Comparison of ENCODE assay signal across 9 mouse cellular contexts in the genomic region with DNA sequence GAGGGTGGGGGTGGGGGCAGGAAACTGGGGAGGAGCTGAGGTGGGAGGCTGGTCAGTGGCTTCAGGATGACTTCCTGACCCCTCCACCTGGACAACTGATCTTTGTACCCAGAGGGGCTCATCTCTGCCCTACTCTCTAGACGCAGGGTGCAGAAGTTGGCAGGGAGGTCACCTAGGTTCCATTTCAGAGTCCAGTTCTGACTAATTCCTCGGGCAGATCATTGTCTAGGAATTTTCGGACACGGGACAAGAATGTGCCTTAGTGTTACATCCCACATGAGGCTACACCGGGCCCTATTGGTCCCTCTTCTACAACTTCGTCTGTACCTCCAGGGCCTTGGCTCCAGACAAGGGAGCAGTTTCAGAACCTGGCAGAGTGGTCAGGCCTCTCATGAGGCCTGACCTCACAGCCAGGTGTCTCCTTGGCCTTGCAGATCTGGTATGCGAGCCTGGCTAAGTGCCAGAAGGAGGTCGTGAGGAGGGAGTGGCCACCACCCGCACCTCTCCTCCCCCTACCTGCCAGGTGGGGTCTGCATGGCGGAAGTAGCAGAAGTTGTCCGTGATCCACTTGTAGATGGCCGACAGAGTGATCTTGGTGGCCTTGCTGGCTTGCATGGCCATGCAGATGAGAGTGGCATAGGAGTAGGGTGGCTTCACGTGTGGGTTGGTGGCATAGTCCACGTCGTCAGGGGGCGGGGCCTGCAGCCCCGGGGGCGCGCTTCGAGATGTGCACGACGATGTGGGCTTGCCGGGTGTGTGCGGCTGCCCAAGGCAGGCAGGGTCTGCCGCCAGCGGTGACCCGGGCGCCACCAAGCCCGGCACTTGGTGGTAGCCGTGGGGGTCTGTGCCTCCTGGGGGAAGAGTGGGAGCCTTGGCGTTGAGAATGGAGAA. TPM values are rescaled to one million over a fixed set of nuclear protein-coding genes. Genes with fewer than 3 reads are reported as not detected.
A peak's percentile ranks its signal among the peaks of the same experiment; 100 is the strongest.
DNase-seq lines count a peak whose midpoint lies in the region; ATAC-seq lines count a peak whose summit lies in the region.
"Had no signal": no experiment of that assay in that cellular context is flagged by ENCODE, and none has a peak within 500 bp of the region (broad histone marks: within the 10 kb centered on the region; RNA-seq: fewer than 3 reads in every experiment).

No protein-coding gene starts in this region.

- no peaks in the 10 kb centered on the region for H3K36me3 ChIP-seq in lung, embryonic 15.5 days
- peaks cover 8% of the 10 kb centered on the region for H3K36me3 ChIP-seq in limb, embryonic 10.5 days
- no peaks in the 10 kb centered on the region for H3K36me3 ChIP-seq in stomach, embryonic 15.5 days

- peak overlapping the region; percentile 99 for H3K4me2 ChIP-seq in lung, embryonic 15.5 days
- H3K4me2 ChIP-seq in stomach, embryonic 15.5 days: peak overlapping the region; percentile 99

- peak overlapping the region; percentile 66 for H3K4me3 ChIP-seq in lung, embryonic 15.5 days
- peak overlapping the region; percentile 67 for H3K4me3 ChIP-seq in limb, embryonic 10.5 days
- peak overlapping the region; percentile 61 for H3K4me3 ChIP-seq in stomach, embryonic 15.5 days (replicated peaks)

- H3K9ac ChIP-seq in lung, embryonic 15.5 days: no peak overlapping the region
- H3K9ac ChIP-seq in stomach, embryonic 15.5 days: no peak overlapping the region

- H3K27me3 ChIP-seq in lung, embryonic 15.5 days: peaks cover 29% of the 10 kb centered on the region
- H3K27me3 ChIP-seq in limb, embryonic 10.5 days (ENCODE audit: low read depth, poor library complexity, severe bottlenecking): peaks cover 77% of the 10 kb centered on the region
- H3K27me3 ChIP-seq in stomach, embryonic 15.5 days (replicated peaks): peaks cover 22% of the 10 kb centered on the region

- 24% methylated on average over 31 of the region's 31 CpGs for WGBS in lung, embryonic 15.5 days
- WGBS in limb, embryonic 10.5 days: 24% methylated on average over 31 of the region's 31 CpGs
- WGBS in stomach, embryonic 15.5 days: 22% methylated on average over 31 of the region's 31 CpGs

- no peak for DNase-seq in lung, postnatal 4 days
- peak; percentile 42 for DNase-seq in limb, embryonic 10.5 days (ENCODE audit: low spot score)
- DNase-seq in layer of hippocampus, postnatal 25 days (ENCODE audit: extremely low spot score in 1 of 2, low spot score in 1 of 2): no peak
- DNase-seq in right cerebral cortex, postnatal 36 days (ENCODE audit: low spot score in 2 of 2): no peak
- no peak for DNase-seq in spleen, postnatal 36 days (ENCODE audit: low spot score in 2 of 2)

- H3K9me3 ChIP-seq in lung, embryonic 15.5 days: no peaks in the 10 kb centered on the region
- no peaks in the 10 kb centered on the region for H3K9me3 ChIP-seq in limb, embryonic 10.5 days (replicated peaks)
- H3K9me3 ChIP-seq in stomach, embryonic 15.5 days: no peaks in the 10 kb centered on the region

- no peak for ATAC-seq in lung, embryonic 15.5 days (ENCODE audit: borderline replicate concordance, extremely low read depth, low FRiP score, low TSS enrichment)
- ATAC-seq in granulocyte monocyte progenitor cell, adult 5-6 weeks (replicated peaks; ENCODE audit: poor library complexity, severe bottlenecking): peak; percentile 18; the same call in 1 of the 2 replicates
- ATAC-seq in stomach, embryonic 15.5 days (ENCODE audit: insufficient read depth, low FRiP score, low read depth): no peak
- ATAC-seq: activated CD4-positive, CD25-positive, alpha-beta regulatory T cell, adult 4 months had no signal

- no peak overlapping the region for H3K27ac ChIP-seq in lung, embryonic 15.5 days
- no peak overlapping the region for H3K27ac ChIP-seq in limb, embryonic 10.5 days
- H3K27ac ChIP-seq in stomach, embryonic 15.5 days: no peak overlapping the region

- H3K4me1 ChIP-seq in lung, embryonic 15.5 days: peaks cover 45% of the 10 kb centered on the region
- H3K4me1 ChIP-seq in limb, embryonic 10.5 days: peaks cover 81% of the 10 kb centered on the region
- H3K4me1 ChIP-seq in stomach, embryonic 15.5 days: peaks cover 38% of the 10 kb centered on the region

RNA-seq across cellular contexts. Expression of gene Foxj1, which starts 1.4 kb away (rescaled TPM):
- polyA plus RNA-seq in lung, embryonic 15.5 days (2015; fragmentation: Nextera tagmentation; extraction: Ambion mirVana): 21.1 and 21.2 TPM in 2 replicates
- total RNA-seq in granulocyte monocyte progenitor cell, adult 5-6 weeks (2014; fragmentation: Nextera tagmentation): not detected in 2 replicates
- not detected in 2 replicates for total RNA-seq in granulocyte monocyte progenitor cell, adult 5-6 weeks (2017)
- polyA plus RNA-seq in limb, embryonic 10.5 days (2016; fragmentation: Nextera tagmentation; extraction: Ambion mirVana): 0.68 and 1.5 TPM in 2 replicates
- 0.97 and 1.1 TPM in 2 replicates for polyA plus RNA-seq in stomach, embryonic 15.5 days (2015; fragmentation: Nextera tagmentation; extraction: Ambion mirVana)
- total RNA-seq in layer of hippocampus, postnatal 25 days (2021): 1 to 10 TPM; 5.4 to 7.1 TPM
- polyA plus RNA-seq: activated CD4-positive, CD25-positive, alpha-beta regulatory T cell, adult 4 months had no signal

RNA-seq across cellular contexts. Expression of gene Exoc7, which starts 26.7 kb away (rescaled TPM):
- 58.4 and 63.5 TPM in 2 replicates for polyA plus RNA-seq in lung, embryonic 15.5 days (2015; fragmentation: Nextera tagmentation; extraction: Ambion mirVana)
- total RNA-seq in granulocyte monocyte progenitor cell, adult 5-6 weeks (2014; fragmentation: Nextera tagmentation): 23.0 and 45.3 TPM in 2 replicates
- 30.1 and 36.6 TPM in 2 replicates for total RNA-seq in granulocyte monocyte progenitor cell, adult 5-6 weeks (2017)
- polyA plus RNA-seq in limb, embryonic 10.5 days (2016; fragmentation: Nextera tagmentation; extraction: Ambion mirVana): 55.1 and 64.8 TPM in 2 replicates
- 52.3 and 52.9 TPM in 2 replicates for polyA plus RNA-seq in stomach, embryonic 15.5 days (2015; fragmentation: Nextera tagmentation; extraction: Ambion mirVana)
- total RNA-seq in layer of hippocampus, postnatal 25 days (2021): 10 to 100 TPM; 85.0 to 87.2 TPM

RNA-seq across cellular contexts. Expression of gene Galr2, which starts 53.0 kb away (rescaled TPM):
- 0.07 and 0.24 TPM in 2 replicates for polyA plus RNA-seq in lung, embryonic 15.5 days (2015; fragmentation: Nextera tagmentation; extraction: Ambion mirVana)
- total RNA-seq in granulocyte monocyte progenitor cell, adult 5-6 weeks (2014; fragmentation: Nextera tagmentation): not detected in 2 replicates
- total RNA-seq in granulocyte monocyte progenitor cell, adult 5-6 weeks (2017): 0.09 TPM in 1 of 2 replicates, not detected in the other
- polyA plus RNA-seq in limb, embryonic 10.5 days (2016; fragmentation: Nextera tagmentation; extraction: Ambion mirVana): 0.11 TPM in 1 of 2 replicates, not detected in the other
- polyA plus RNA-seq in stomach, embryonic 15.5 days (2015; fragmentation: Nextera tagmentation; extraction: Ambion mirVana): 0.15 and 0.35 TPM in 2 replicates
- not detected for total RNA-seq in layer of hippocampus, postnatal 25 days (2021)
- polyA plus RNA-seq: activated CD4-positive, CD25-positive, alpha-beta regulatory T cell, adult 4 months had no signal

RNA-seq across cellular contexts. Expression of gene Srp68, which starts 59.8 kb away (rescaled TPM):
- polyA plus RNA-seq in lung, embryonic 15.5 days (2015; fragmentation: Nextera tagmentation; extraction: Ambion mirVana): 89.8 and 95.4 TPM in 2 replicates
- total RNA-seq in granulocyte monocyte progenitor cell, adult 5-6 weeks (2014; fragmentation: Nextera tagmentation): 104 and 123 TPM in 2 replicates
- total RNA-seq in granulocyte monocyte progenitor cell, adult 5-6 weeks (2017): 75.2 and 75.7 TPM in 2 replicates
- polyA plus RNA-seq in limb, embryonic 10.5 days (2016; fragmentation: Nextera tagmentation; extraction: Ambion mirVana): 121 and 123 TPM in 2 replicates
- polyA plus RNA-seq in stomach, embryonic 15.5 days (2015; fragmentation: Nextera tagmentation; extraction: Ambion mirVana): 89.5 and 101 TPM in 2 replicates
- total RNA-seq in layer of hippocampus, postnatal 25 days (2021): 10 to 100 TPM; 61.5 to 61.7 TPM
